Mouse (Mus musculus): ENCODE results near the gene Olfr1100. TPM values are rescaled to one million over a fixed set of nuclear protein-coding genes. Genes with fewer than 3 reads are reported as not detected.

Gene Olfr1100
- total RNA-seq (2012; rRNA removed), result not detected in 2 replicates

DNA sequence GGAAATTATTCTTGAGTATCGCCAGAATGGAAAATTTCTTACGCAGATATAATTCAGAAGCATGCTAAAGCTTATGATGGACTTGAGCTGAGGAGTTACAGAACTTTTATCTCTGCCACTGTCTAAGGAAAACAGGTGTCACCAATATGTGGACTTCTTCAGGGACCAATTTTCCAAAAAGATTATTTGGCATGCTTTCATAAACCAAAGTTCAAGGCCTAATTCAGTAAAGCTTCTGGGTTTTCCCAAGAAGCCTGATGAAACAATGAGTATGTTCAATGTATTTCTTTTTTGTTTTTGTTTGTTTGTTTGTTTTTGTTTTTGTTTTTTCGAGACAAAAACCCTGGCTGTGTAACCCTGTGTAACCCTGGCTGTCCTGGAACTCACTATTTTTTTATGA is at the start of gene Olfr1100:
Olfr1100 (minus strand) TSS at position 101 of the 400 bp plus-strand sequence.
- H3K4me3 ChIP-seq (ENCODE audit: insufficient read depth in 1 of 2, low read depth in 1 of 2, low read length in 2 of 2, poor library complexity in 1 of 2, severe bottlenecking in 1 of 2), result no peak within 1 kb of the TSS
- H3K27ac ChIP-seq (ENCODE audit: insufficient read depth, low read depth, low read length, poor library complexity, severe bottlenecking), result no peak within 1 kb of the TSS
- H3K4me1 ChIP-seq (ENCODE audit: control insufficient read depth in 2 of 2, insufficient read depth in 2 of 2, low read length in 2 of 2, poor library complexity in 1 of 2), result no peaks in the 10 kb centered on the region
- H3K9me3 ChIP-seq (ENCODE audit: control insufficient read depth, insufficient read depth, low read depth, low read length), result no peaks in the 10 kb centered on the region
- no peaks in the 10 kb centered on the region for H3K36me3 ChIP-seq (ENCODE audit: control insufficient read depth, insufficient read depth, low read length, poor library complexity, severe bottlenecking)
- TF ChIP-seq MAFK (IDR thresholded peaks at IDR 0.05; ENCODE audit: insufficient read depth, low read depth, low read length) (no peak), ZNF384 (IDR thresholded peaks at IDR 0.05; ENCODE audit: low read depth, low read length) (no peak), HCFC1 (IDR thresholded peaks at IDR 0.05; ENCODE audit: borderline replicate concordance, insufficient read depth, low read length) (no peak), CHD2 (IDR thresholded peaks at IDR 0.05; ENCODE audit: low read depth, low read length) (no peak), ZC3H11A (IDR thresholded peaks at IDR 0.05; ENCODE audit: borderline replicate concordance, low read depth, low read length) (no peak)
- in situ Hi-C loops (cut with MboI; ENCODE audit: low sequenced_read_pairs in 2 of 2, unreplicated experiment in 2 of 2), result no loop called here
- no peak for DNase-seq (ENCODE audit: low read depth, low spot score)
- H3K9ac ChIP-seq (ENCODE audit: insufficient read depth, low read depth, low read length, poor library complexity, severe bottlenecking), result no peak within 1 kb of the TSS

DNA sequence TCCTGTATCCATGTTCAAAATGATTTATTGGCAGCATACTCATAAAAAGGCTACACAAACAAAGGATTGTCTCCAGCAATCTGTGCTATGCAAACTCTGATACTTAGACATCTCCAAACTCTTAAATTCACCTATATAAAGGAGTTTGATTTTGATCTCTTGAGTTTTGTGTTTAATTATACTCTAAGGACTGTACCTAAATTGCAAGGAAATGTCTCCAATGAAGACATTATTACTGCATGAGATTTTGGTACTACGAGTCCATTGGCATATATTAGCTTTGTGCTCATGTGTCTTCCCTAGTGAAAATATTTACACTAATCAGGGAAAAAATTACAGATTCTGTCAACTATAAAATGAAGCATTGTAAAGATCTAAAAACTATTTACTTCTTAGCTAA is 47.2 kb upstream of the Olfr1100 start, which contains the start of gene Olfr1104:
Olfr1104 (minus strand) TSS at position 101 of the 400 bp plus-strand sequence.
- Histone ChIP-seq H3K27ac (ENCODE audit: insufficient read depth, low read depth, low read length, poor library complexity, severe bottlenecking) (no peak within 1 kb of the TSS), H3K4me1 (ENCODE audit: control insufficient read depth in 2 of 2, insufficient read depth in 2 of 2, low read length in 2 of 2, poor library complexity in 1 of 2) (no peaks in the 10 kb centered on the region), H3K9ac (ENCODE audit: insufficient read depth, low read depth, low read length, poor library complexity, severe bottlenecking) (no peak within 1 kb of the TSS), H3K4me3 (ENCODE audit: insufficient read depth in 1 of 2, low read depth in 1 of 2, low read length in 2 of 2, poor library complexity in 1 of 2, severe bottlenecking in 1 of 2) (no peak within 1 kb of the TSS), H3K36me3 (ENCODE audit: control insufficient read depth, insufficient read depth, low read length, poor library complexity, severe bottlenecking) (no peaks in the 10 kb centered on the region), H3K9me3 (ENCODE audit: control insufficient read depth, insufficient read depth, low read depth, low read length) (no peaks in the 10 kb centered on the region)
- TF ChIP-seq HCFC1 (IDR thresholded peaks at IDR 0.05; ENCODE audit: borderline replicate concordance, insufficient read depth, low read length), result no peak
- TF ChIP-seq CHD2 (IDR thresholded peaks at IDR 0.05; ENCODE audit: low read depth, low read length), result no peak
- no peak for TF ChIP-seq MAFK (IDR thresholded peaks at IDR 0.05; ENCODE audit: insufficient read depth, low read depth, low read length)
- no peak for TF ChIP-seq ZC3H11A (IDR thresholded peaks at IDR 0.05; ENCODE audit: borderline replicate concordance, low read depth, low read length)
- no peak for TF ChIP-seq ZNF384 (IDR thresholded peaks at IDR 0.05; ENCODE audit: low read depth, low read length)
- DNase-seq (ENCODE audit: low read depth, low spot score), result no peak
- in situ Hi-C loops (cut with MboI; ENCODE audit: low sequenced_read_pairs in 2 of 2, unreplicated experiment in 2 of 2), result no loop called here

- TF ChIP-seq MAFK (IDR thresholded peaks at IDR 0.05; ENCODE audit: insufficient read depth, low read depth, low read length) (no peak), CHD2 (IDR thresholded peaks at IDR 0.05; ENCODE audit: low read depth, low read length) (no peak), ZNF384 (IDR thresholded peaks at IDR 0.05; ENCODE audit: low read depth, low read length) (no peak), ZC3H11A (IDR thresholded peaks at IDR 0.05; ENCODE audit: borderline replicate concordance, low read depth, low read length) (no peak), HCFC1 (IDR thresholded peaks at IDR 0.05; ENCODE audit: borderline replicate concordance, insufficient read depth, low read length) (no peak)
- Histone ChIP-seq H3K9me3 (ENCODE audit: control insufficient read depth, insufficient read depth, low read depth, low read length) (no peaks in the 10 kb centered on the region), H3K27ac (ENCODE audit: insufficient read depth, low read depth, low read length, poor library complexity, severe bottlenecking) (no peak within 1 kb of the TSS), H3K4me3 (ENCODE audit: insufficient read depth in 1 of 2, low read depth in 1 of 2, low read length in 2 of 2, poor library complexity in 1 of 2, severe bottlenecking in 1 of 2) (no peak within 1 kb of the TSS), H3K4me1 (ENCODE audit: control insufficient read depth in 2 of 2, insufficient read depth in 2 of 2, low read length in 2 of 2, poor library complexity in 1 of 2) (no peaks in the 10 kb centered on the region), H3K36me3 (ENCODE audit: control insufficient read depth, insufficient read depth, low read length, poor library complexity, severe bottlenecking) (no peaks in the 10 kb centered on the region), H3K9ac (ENCODE audit: insufficient read depth, low read depth, low read length, poor library complexity, severe bottlenecking) (no peak within 1 kb of the TSS)
- no peak for DNase-seq (ENCODE audit: low read depth, low spot score)
- in situ Hi-C loops (cut with MboI; ENCODE audit: low sequenced_read_pairs in 2 of 2, unreplicated experiment in 2 of 2), result no loop called here
Observed at GRCm38 (mm10) chr2:86998098-86998497, 18.3 kb upstream of the Olfr1100 start, which contains the start of gene Olfr1102. Gene Olfr1102, plus strand, starts transcription at chr2:86998398.

- H3K9ac ChIP-seq (ENCODE audit: insufficient read depth, low read depth, low read length, poor library complexity, severe bottlenecking), result no peak within 1 kb of the TSS
- no peak within 1 kb of the TSS for H3K4me3 ChIP-seq (ENCODE audit: insufficient read depth in 1 of 2, low read depth in 1 of 2, low read length in 2 of 2, poor library complexity in 1 of 2, severe bottlenecking in 1 of 2)
- no peak for DNase-seq (ENCODE audit: low read depth, low spot score)
- no peaks in the 10 kb centered on the region for H3K36me3 ChIP-seq (ENCODE audit: control insufficient read depth, insufficient read depth, low read length, poor library complexity, severe bottlenecking)
- TF ChIP-seq ZNF384 (IDR thresholded peaks at IDR 0.05; ENCODE audit: low read depth, low read length), result no peak
- no peak for TF ChIP-seq ZC3H11A (IDR thresholded peaks at IDR 0.05; ENCODE audit: borderline replicate concordance, low read depth, low read length)
- TF ChIP-seq CHD2 (IDR thresholded peaks at IDR 0.05; ENCODE audit: low read depth, low read length), result no peak
- TF ChIP-seq MAFK (IDR thresholded peaks at IDR 0.05; ENCODE audit: insufficient read depth, low read depth, low read length), result no peak
- TF ChIP-seq HCFC1 (IDR thresholded peaks at IDR 0.05; ENCODE audit: borderline replicate concordance, insufficient read depth, low read length), result no peak
- in situ Hi-C loops (cut with MboI; ENCODE audit: low sequenced_read_pairs in 2 of 2, unreplicated experiment in 2 of 2), result no loop called here
- H3K4me1 ChIP-seq (ENCODE audit: control insufficient read depth in 2 of 2, insufficient read depth in 2 of 2, low read length in 2 of 2, poor library complexity in 1 of 2), result no peaks in the 10 kb centered on the region
- no peaks in the 10 kb centered on the region for H3K9me3 ChIP-seq (ENCODE audit: control insufficient read depth, insufficient read depth, low read depth, low read length)
- H3K27ac ChIP-seq (ENCODE audit: insufficient read depth, low read depth, low read length, poor library complexity, severe bottlenecking), result no peak within 1 kb of the TSS
Observed at GRCm38 (mm10) chr2:86991121-86991520, 11.4 kb upstream of the Olfr1100 start, which contains the start of gene Olfr1101. Gene Olfr1101, minus strand, starts transcription at chr2:86991221.
